Mouse (Mus musculus): ENCODE results near the gene Rbfox1.

- TF ChIP-seq CTCF (IDR thresholded peaks at IDR 0.05; ENCODE audit: low read depth, low read length) (no peak), POLR2AphosphoS5 (IDR thresholded peaks at IDR 0.05; ENCODE audit: insufficient replicate concordance, low read depth, low read length) (no peak), TAL1 (conservative IDR thresholded peaks at IDR 0.05; ENCODE audit: low read depth, low read length) (no peak), GATA2 (IDR thresholded peaks at IDR 0.05; ENCODE audit: borderline replicate concordance, low read depth, low read length) (no peak)
Measured at GRCm38 (mm10) chr16:7140909-7141308, 1255.8 kb downstream of the Rbfox1 start.
